Mouse (Mus musculus): ENCODE data around the gene Olfr69. TPM values are rescaled to one million over a fixed set of nuclear protein-coding genes. Genes with fewer than 3 reads are reported as not detected.

Olfr69 gene
- total and polyA plus RNA-seq, 3 experiments, result not detected

DNA sequence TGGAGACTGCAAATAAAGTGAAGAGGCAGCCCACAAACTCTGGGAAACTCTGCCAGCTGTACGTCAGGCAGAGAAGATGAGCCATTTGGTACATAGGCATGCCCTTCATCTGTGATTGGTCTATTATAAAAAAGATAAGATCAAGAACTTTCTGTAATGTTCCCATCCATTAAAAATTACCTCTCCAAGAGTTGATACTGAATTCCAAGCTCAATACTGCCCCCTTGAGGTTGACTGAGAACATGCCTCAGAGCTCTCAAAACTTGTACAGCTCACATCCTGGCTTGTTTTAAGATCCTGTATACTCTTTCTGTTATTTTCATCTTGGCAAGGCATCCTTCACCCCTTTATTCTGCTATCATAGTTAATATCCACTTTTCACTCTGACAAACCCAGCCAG lies 35.5 kb upstream of the Olfr69 start:
- DNase-seq (ENCODE audit: low read depth, low spot score), result peak; percentile 71
- no peak overlapping the region for H3K27ac ChIP-seq (ENCODE audit: control insufficient read depth, low read depth, low read length)

GRCm38 (mm10) chr7:103792669-103793388 lies 21.4 kb upstream of the Olfr69 start:
- peak; percentile 71 for DNase-seq (ENCODE audit: low read depth, low spot score)
- Histone ChIP-seq H3K79me2 (ENCODE audit: control insufficient read depth, insufficient read depth, low read length, poor library complexity) (no peaks in the 10 kb centered on the region), H3K27me3 (ENCODE audit: control insufficient read depth in 1 of 2, insufficient read depth in 2 of 2, low read length in 2 of 2) (no peaks in the 10 kb centered on the region), H3K9ac (ENCODE audit: control insufficient read depth, low read depth, low read length, poor library complexity, severe bottlenecking) (no peak overlapping the region), H3K36me3 (ENCODE audit: control insufficient read depth in 1 of 2, insufficient read depth in 2 of 2, low read length in 2 of 2) (no peaks in the 10 kb centered on the region), H3K4me3 (ENCODE audit: control insufficient read depth in 1 of 2, insufficient read depth in 1 of 2, low read depth in 2 of 2, low read length in 2 of 2) (no peak overlapping the region), H3K27ac (ENCODE audit: control insufficient read depth, low read depth, low read length) (no peak overlapping the region), H3K9me3 (replicated peaks; ENCODE audit: insufficient read depth, low read length) (no peaks in the 10 kb centered on the region), H3K4me1 (ENCODE audit: control insufficient read depth in 1 of 2, insufficient read depth in 2 of 2, low read length in 2 of 2) (no peaks in the 10 kb centered on the region)
- no peak for TF ChIP-seq USF1 (IDR thresholded peaks at IDR 0.05; ENCODE audit: low read depth, low read length)
- no peak for TF ChIP-seq RCOR1 (IDR thresholded peaks at IDR 0.05; ENCODE audit: low read depth, low read length)
- TF ChIP-seq ETS1 (IDR thresholded peaks at IDR 0.05; ENCODE audit: low read depth, low read length), result peak; percentile 61; the same call in 1 of the 2 replicates
- peak; percentile 30 to 63 (median 49) for TF ChIP-seq CTCF (IDR thresholded peaks at IDR 0.05 in 2 of 3, conservative IDR thresholded peaks at IDR 0.05 in 1 of 3; ENCODE audit: control insufficient read depth in 1 of 3, insufficient read depth in 1 of 3, low read depth in 2 of 3, low read length in 3 of 3, poor library complexity in 1 of 3, severe bottlenecking in 1 of 3)
- no peak for TF ChIP-seq POLR2AphosphoS5 (IDR thresholded peaks at IDR 0.05; ENCODE audit: borderline replicate concordance, low read depth, low read length)
- TF ChIP-seq POLR2A (IDR thresholded peaks at IDR 0.05; ENCODE audit: control insufficient read depth in 1 of 2, insufficient read depth in 1 of 2, low read depth in 1 of 2, low read length in 2 of 2, poor library complexity in 1 of 2), result no peak
- peak; percentile 32; the same call in 1 of the 2 replicates for TF ChIP-seq MXI1 (IDR thresholded peaks at IDR 0.05; ENCODE audit: low read depth, low read length)
- no peak for TF ChIP-seq NELFE (IDR thresholded peaks at IDR 0.05; ENCODE audit: low read depth, low read length)
- TF ChIP-seq MAFK (IDR thresholded peaks at IDR 0.05; ENCODE audit: borderline replicate concordance, low read depth, low read length), result no peak
- no peak for TF ChIP-seq ELF1 (IDR thresholded peaks at IDR 0.05; ENCODE audit: low read depth, low read length)
- TF ChIP-seq HCFC1 (IDR thresholded peaks at IDR 0.05; ENCODE audit: low read depth, low read length), result no peak
- TF ChIP-seq KAT2A (conservative IDR thresholded peaks at IDR 0.05; ENCODE audit: low read depth, low read length), result no peak
- TF ChIP-seq TBP (IDR thresholded peaks at IDR 0.05; ENCODE audit: low read depth, low read length), result no peak
- no peak for TF ChIP-seq ZKSCAN1 (IDR thresholded peaks at IDR 0.05; ENCODE audit: low read depth, low read length)
- TF ChIP-seq TAL1 (IDR thresholded peaks at IDR 0.05; ENCODE audit: low read length), result peak; percentile 42
- TF ChIP-seq JUND (IDR thresholded peaks at IDR 0.05; ENCODE audit: low read depth, low read length), result no peak
- TF ChIP-seq UBTF (IDR thresholded peaks at IDR 0.05; ENCODE audit: borderline replicate concordance, insufficient read depth, low read depth, low read length), result no peak
- TF ChIP-seq MAX (IDR thresholded peaks at IDR 0.05; ENCODE audit: low read length), result no peak
- TF ChIP-seq CHD1 (IDR thresholded peaks at IDR 0.05; ENCODE audit: low read depth, low read length), result no peak
- no peak for TF ChIP-seq MYB (IDR thresholded peaks at IDR 0.05; ENCODE audit: low read depth, low read length)

More for the DNA sequence above, 35.5 kb upstream of the Olfr69 start:
- Histone ChIP-seq H3K36me3 (ENCODE audit: control insufficient read depth in 1 of 2, insufficient read depth in 2 of 2, low read length in 2 of 2) (peaks cover 0 to 24% of the 10 kb centered on the region in 2 experiments; a peak in 2 of 4 replicates), H3K4me3 (ENCODE audit: control insufficient read depth in 1 of 2, insufficient read depth in 1 of 2, low read depth in 2 of 2, low read length in 2 of 2) (no peak overlapping the region), H3K27me3 (ENCODE audit: control insufficient read depth in 1 of 2, insufficient read depth in 2 of 2, low read length in 2 of 2) (no peaks in the 10 kb centered on the region), H3K4me1 (ENCODE audit: control insufficient read depth in 1 of 2, insufficient read depth in 2 of 2, low read length in 2 of 2) (peaks cover 15 to 16% of the 10 kb centered on the region in 2 experiments), H3K9ac (ENCODE audit: control insufficient read depth, low read depth, low read length, poor library complexity, severe bottlenecking) (no peak overlapping the region), H3K9me3 (replicated peaks; ENCODE audit: insufficient read depth, low read length) (no peaks in the 10 kb centered on the region), H3K79me2 (ENCODE audit: control insufficient read depth, insufficient read depth, low read length, poor library complexity) (no peaks in the 10 kb centered on the region)
- TF ChIP-seq TCF12 (IDR thresholded peaks at IDR 0.05; ENCODE audit: low read depth, low read length) (no peak), BHLHE40 (IDR thresholded peaks at IDR 0.05; ENCODE audit: borderline replicate concordance, low read depth, low read length) (0 out of 2 replicates have a peak, but pooled peaks have one; percentile 21), MYC (IDR thresholded peaks at IDR 0.05; ENCODE audit: low read depth, low read length) (no peak), POLR2A (IDR thresholded peaks at IDR 0.05; ENCODE audit: control insufficient read depth in 1 of 2, insufficient read depth in 1 of 2, low read depth in 1 of 2, low read length in 2 of 2, poor library complexity in 1 of 2) (no peak), UBTF (IDR thresholded peaks at IDR 0.05; ENCODE audit: borderline replicate concordance, insufficient read depth, low read depth, low read length) (no peak), CHD1 (IDR thresholded peaks at IDR 0.05; ENCODE audit: low read depth, low read length) (no peak), HCFC1 (IDR thresholded peaks at IDR 0.05; ENCODE audit: low read depth, low read length) (no peak), JUND (IDR thresholded peaks at IDR 0.05; ENCODE audit: low read depth, low read length) (no peak), MAZ (IDR thresholded peaks at IDR 0.05; ENCODE audit: low read depth, low read length) (no peak), ZNF384 (IDR thresholded peaks at IDR 0.05; ENCODE audit: low read depth, low read length) (peak; percentile 32; the same call in 1 of the 2 replicates), ELF1 (IDR thresholded peaks at IDR 0.05; ENCODE audit: low read depth, low read length) (no peak), CHD2 (IDR thresholded peaks at IDR 0.05; ENCODE audit: low read length) (no peak), ZC3H11A (IDR thresholded peaks at IDR 0.05; ENCODE audit: low read depth, low read length) (0 out of 2 replicates have a peak, but pooled peaks have one; percentile 29), ZMIZ1 (IDR thresholded peaks at IDR 0.05; ENCODE audit: low read depth, low read length) (no peak), SIN3A (IDR thresholded peaks at IDR 0.05; ENCODE audit: low read length) (0 out of 2 replicates have a peak, but pooled peaks have one; percentile 21), NRF1 (IDR thresholded peaks at IDR 0.05; ENCODE audit: insufficient read depth, low read depth, low read length, poor library complexity, severe bottlenecking) (no peak), MYB (IDR thresholded peaks at IDR 0.05; ENCODE audit: low read depth, low read length) (no peak), MXI1 (IDR thresholded peaks at IDR 0.05; ENCODE audit: low read depth, low read length) (0 out of 2 replicates have a peak, but pooled peaks have one; percentile 22), RAD21 (IDR thresholded peaks at IDR 0.05; ENCODE audit: low read depth, low read length) (peak; percentile 47), MAFK (IDR thresholded peaks at IDR 0.05; ENCODE audit: borderline replicate concordance, low read depth, low read length) (no peak), TAL1 (IDR thresholded peaks at IDR 0.05; ENCODE audit: low read length) (no peak), NELFE (IDR thresholded peaks at IDR 0.05; ENCODE audit: low read depth, low read length) (no peak), POLR2AphosphoS2 (IDR thresholded peaks at IDR 0.05; ENCODE audit: low read length) (no peak), SMC3 (IDR thresholded peaks at IDR 0.05; ENCODE audit: low read depth, low read length) (peak; percentile 47), CTCF (IDR thresholded peaks at IDR 0.05 in 2 of 3, conservative IDR thresholded peaks at IDR 0.05 in 1 of 3; ENCODE audit: control insufficient read depth in 1 of 3, insufficient read depth in 1 of 3, low read depth in 2 of 3, low read length in 3 of 3, poor library complexity in 1 of 3, severe bottlenecking in 1 of 3) (peak; percentile 34 to 58 (median 46); a peak in 5 of 6 replicates), USF1 (IDR thresholded peaks at IDR 0.05; ENCODE audit: low read depth, low read length) (no peak), E2F4 (IDR thresholded peaks at IDR 0.05; ENCODE audit: borderline replicate concordance, low read depth, low read length) (no peak), ETS1 (IDR thresholded peaks at IDR 0.05; ENCODE audit: low read depth, low read length) (no peak), KAT2A (conservative IDR thresholded peaks at IDR 0.05; ENCODE audit: low read depth, low read length) (no peak)

Data from MEL (cell line).